Mouse (Mus musculus) heart, adult 11 months (tissue): ENCODE data around the gene Zfp296.

Experiments used
- DNase-seq: peaks from one replicate; pipeline ENCODE4 v3.0.0; 2022

The Zfp296 gene

DNA sequence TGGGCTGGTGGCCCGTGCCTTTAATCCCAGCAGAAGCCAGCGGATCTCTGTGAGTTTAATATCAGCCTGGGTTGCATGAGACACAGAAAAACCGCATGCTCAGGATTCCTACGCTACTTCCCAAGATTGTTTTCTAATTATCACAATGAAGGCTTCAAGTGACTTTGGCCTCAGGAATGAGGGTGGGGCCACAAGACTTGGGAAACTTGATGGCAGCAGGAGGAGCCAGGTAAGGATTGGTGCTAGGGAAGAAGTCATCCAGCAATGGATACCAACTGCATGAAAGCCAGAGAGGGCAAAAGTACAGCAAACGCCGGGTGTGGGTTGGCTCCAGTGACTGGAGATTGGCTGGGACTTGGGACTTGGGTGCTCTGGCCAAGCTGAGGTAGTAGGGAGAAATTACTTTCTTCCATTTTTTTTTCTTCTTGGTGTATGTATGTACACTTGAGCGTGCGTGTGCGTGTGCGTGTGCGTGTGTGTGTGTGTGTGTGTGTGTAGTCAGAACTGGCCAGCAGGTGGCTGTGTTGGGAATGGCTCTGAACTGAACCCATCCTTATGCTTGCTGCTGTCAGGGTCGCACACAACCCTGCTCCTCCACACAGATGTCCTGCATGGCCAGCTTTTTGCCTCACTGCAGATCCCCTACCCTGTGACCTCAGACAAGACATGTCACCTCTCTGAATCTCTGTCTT lies 32.7 kb downstream of the Zfp296 start:
- DNase-seq: no peak

DNA sequence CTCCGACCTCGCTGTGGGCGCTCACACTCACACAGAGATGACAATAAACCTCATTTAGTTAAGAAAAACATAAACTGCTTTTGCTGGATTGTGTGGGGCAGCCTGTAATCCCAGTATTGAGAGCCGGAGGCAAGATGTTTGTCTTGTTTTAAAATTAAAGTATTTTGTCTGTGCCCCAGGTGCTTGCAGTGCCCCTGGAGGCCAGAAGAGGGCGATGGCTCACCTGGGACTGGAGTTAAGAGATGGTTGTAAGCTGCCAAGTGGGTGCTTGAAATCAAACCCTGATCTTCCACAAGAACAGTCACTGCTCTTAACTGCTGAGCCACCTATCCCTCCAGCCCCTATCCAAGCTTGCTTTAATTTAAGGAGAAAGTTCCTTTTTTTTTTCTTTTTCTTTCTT lies 33.9 kb downstream of the Zfp296 start:
- DNase-seq: no peak

DNA sequence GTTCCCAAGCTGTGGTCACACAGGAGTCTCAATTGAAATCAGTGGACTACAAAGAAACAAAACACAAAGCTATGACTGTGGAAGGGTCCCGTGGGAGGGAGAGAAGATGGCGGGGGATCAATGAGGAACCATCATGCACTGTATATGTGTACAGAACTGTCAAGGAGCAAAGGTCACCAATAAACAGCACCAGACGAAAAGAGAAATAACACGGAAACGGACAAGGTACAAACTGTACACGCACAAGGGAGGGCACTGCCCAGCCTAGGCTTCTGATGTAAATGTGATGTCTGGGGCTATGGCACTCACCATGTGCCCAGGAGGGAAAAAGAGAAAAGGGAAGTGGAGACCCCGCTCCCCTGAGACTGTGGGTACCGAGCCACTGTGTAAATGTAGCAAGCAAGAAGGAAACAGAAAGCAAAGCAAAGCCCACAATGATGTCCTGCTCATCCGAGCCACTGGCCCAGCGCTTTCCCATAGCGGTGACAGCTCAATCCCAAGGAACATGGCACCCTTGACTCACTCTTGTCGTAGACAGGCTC lies 38.0 kb downstream of the Zfp296 start:
- DNase-seq: no peak

DNA sequence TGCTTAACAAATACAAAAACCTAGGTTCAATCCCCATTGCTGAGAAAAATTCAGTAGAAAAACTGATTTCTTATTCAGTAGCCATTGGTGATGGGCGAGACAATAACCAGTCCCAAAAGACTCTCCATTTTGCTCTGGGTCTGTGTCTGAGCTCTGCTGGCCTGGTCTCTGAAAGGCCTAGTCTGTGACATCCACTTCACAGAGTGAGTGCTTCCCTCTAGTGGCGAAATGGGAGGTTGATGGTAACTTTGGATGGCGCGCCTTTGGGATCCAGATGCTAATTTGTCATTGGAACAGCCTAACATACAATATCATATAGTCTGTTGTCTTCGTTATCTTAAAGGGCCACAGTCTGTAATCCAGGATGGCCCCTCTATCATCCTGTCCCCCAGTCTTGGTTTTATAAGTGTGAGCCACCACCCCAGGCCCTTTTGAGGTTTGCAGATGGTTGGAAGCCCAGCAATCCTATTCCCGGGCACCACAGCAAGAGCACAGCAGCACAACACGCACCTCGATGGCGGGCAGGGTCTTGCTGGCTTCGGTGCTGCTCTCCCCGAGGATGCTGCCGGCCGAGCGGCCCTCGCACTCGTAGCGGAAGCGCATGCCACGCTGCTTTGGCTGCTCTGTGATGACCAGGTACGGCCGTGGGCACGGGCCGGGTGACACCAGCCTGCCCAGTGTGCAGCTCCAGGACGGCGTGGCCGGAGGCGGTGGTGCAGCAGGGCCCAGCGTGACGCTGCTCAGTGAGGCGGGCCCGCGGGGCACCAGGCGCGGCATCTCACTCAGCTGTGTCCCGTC lies 42.1 kb downstream of the Zfp296 start:
- peak; percentile 95 for DNase-seq

DNA sequence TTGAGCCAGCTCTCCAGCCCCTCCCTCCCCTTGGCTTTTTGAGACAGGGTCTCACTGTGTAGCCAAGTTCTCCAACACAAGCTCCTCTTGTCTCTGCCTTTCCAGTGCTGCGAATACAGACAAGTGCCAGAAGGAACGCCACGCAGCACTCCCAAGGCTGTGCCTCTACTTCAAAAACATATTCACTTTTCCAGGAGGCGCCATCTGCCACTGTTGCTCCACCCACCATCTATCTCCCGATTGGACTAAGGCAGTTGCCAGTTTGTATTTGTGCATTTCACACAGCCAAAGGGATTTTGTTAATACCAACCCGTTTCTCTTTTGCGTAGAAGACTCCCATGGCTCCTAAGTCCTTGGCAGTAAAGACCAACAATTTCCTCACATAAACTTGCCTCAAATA lies 43.7 kb downstream of the Zfp296 start:
- DNase-seq: no peak

DNA sequence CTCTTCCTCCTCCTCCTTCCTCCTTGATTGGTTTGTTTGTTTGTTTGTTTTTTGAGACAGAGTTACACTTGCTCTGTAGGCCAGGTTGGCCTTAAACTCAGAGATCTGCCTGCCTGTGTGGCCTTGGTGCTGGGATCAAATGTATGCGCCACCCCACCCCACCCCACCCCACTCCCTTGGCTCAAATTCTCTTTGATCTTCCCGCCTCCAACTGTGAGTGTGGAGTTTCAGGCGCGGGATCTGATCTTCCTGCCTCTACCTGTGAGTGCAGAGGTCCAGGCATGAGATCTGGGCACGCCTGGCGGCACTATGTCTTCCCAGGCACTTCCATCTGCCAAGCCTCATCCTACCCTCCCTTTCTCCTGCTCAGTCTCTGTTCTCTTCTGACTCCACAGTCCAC lies 45.2 kb downstream of the Zfp296 start:
- no peak for DNase-seq

DNA sequence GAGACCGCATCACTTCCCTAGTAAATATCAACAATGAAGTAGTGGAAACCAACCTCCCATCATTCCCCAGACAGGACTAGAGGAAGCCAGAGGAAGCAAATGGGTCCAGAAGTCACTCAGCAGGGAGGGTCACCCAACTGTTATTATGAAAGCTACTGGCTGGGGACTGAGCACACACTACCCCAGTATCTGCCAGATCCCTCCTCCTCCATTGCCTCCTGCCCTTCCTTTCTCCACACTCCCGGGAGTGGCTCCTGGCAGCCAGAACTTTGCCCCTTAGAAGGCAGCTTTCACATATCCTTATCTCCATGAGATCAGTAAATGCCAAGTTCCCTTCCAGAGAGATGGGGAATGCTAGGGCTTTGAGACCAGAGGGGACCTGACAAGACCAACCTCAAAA lies 46.3 kb downstream of the Zfp296 start:
- no peak for DNase-seq

DNA sequence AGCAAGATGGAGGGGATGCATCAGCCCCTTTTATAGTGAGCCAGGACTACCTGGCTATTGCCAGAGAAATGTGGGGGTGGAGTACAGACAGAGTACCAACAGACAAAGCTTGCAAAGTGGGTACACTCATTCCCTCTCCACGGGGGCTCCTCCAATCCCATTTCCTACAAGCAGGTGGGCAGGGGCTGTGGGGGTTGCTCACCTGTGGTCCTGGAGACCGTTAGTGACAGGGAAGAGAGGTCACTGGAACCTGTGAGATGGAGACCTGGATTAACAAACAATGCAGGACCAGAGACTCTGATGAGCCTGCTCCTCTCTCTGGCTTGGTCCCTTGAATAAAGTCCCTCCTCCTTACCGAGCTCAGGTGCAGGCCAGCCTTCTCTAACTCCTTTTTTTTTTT lies 50.6 kb downstream of the Zfp296 start:
- DNase-seq: peak; percentile 95

DNA sequence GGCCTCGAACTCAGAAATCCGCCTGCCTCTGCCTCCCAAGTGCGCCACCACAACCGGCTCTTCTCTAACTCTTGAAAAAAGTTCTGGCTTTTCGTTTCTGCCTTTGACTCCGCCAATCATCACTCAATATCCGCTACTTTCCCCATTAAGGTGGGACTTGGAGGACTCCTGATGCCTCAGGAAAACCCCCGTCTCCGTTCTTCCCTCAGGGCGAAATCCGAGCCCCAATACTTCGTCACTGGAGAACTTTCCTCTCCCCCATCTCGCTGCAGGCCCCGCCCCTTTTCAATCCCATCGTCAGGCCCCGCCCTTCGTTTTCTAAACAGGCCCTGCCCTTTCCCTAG lies 51.1 kb downstream of the Zfp296 start:
- no peak for DNase-seq

DNA sequence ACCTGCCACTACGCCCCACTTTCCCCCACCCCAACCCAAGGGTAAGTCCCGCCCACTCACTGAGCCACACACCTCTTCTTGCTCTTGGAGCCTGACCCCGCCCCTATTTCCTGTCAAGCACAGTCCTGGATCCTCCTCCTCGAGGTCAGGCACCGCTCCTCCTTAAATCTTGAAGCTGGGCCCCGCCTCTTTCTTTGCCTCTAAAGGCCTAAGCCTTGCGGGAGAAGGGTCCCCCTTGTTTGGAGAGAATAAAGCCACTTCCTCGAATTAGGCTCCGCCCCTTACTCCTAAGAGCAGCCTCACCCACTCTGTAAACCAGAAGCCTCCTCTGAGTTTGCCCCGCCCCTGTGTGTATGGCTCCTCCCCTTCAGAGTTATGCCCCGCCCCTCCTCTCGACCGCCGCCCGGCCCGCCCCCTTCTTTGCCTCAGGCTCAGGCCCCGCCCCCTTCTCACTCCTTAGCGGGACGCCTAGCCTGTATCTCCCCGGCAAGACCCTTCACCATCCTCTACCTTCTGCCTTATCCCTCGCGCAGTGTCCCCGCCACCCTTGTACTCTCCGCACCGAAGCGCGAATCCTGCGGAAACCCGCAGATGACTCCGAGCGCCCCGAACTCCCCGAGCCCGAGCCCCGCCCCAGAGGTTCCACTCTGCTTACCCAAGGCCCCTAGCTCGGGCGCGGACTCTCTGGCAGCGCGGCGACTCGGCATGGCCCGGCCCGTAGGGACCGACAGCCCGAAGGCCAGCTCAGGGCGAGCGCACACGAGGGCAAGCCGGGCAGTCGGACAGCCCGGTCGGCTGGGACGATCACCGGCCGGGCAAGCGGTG lies 51.7 kb downstream of the Zfp296 start:
- peak; percentile 100 for DNase-seq

DNA sequence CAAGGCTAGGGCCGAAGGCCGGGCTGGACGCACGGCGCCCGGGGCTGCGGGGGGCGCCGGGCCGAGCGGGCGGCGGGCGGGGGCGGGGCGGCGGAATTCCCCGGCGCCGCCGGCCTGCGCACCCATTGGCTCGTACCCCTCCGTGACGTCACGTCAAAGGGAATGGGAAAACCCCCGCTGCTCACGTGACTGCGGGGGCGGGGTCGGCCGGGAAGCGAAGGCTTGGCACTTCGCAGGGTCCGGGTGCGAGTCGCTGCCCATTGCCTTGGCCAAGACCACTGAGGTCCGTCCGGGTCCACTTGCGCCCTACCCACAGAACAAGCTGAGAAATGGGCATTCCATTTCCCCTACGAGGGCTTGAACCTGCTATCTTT lies 52.3 kb downstream of the Zfp296 start, which contains the start of gene Relb:
Relb (minus strand) TSS at position 78 of the 374 bp plus-strand sequence.
- peak; percentile 99 for DNase-seq
